Mouse (Mus musculus) E14TG2a.4 (cell line): ENCODE data around the gene Runx1.

ENCODE experiments used
- CTCF ChIP-seq: conservative IDR thresholded peaks from 2 replicates; pipeline ENCODE4 v1.5.1; 2014; ENCODE audit warnings: low read length
- NANOG ChIP-seq: IDR thresholded peaks from 2 replicates; pipeline ENCODE4 v1.6.1; 2014; ENCODE audit warnings: borderline replicate concordance, low read length, mixed read lengths
- POU5F1 ChIP-seq: IDR thresholded peaks from 2 replicates; pipeline ENCODE4 v1.6.1; 2014; ENCODE audit warnings: low read length, borderline replicate concordance

GRCm38 (mm10) chr16:92826683-92827082 lies 734 bp upstream of the Runx1 start:
- TF ChIP-seq CTCF (no peak), POU5F1 (no peak), NANOG (no peak)
